Mouse (Mus musculus) mesoderm, embryonic 11.5 days (tissue): ENCODE data around the gene Naaladl2.
"Not testable (repeated sequence)": the region's sequence is repeated elsewhere in the genome, so short reads cannot be mapped to it uniquely, and the experiment has no call there.

Source experiments
- DNase-seq: peaks from one replicate; pipeline ENCODE4 v3.0.0-alpha.2; 2012; ENCODE audit warnings: low read depth, low spot score

Naaladl2 gene

DNA sequence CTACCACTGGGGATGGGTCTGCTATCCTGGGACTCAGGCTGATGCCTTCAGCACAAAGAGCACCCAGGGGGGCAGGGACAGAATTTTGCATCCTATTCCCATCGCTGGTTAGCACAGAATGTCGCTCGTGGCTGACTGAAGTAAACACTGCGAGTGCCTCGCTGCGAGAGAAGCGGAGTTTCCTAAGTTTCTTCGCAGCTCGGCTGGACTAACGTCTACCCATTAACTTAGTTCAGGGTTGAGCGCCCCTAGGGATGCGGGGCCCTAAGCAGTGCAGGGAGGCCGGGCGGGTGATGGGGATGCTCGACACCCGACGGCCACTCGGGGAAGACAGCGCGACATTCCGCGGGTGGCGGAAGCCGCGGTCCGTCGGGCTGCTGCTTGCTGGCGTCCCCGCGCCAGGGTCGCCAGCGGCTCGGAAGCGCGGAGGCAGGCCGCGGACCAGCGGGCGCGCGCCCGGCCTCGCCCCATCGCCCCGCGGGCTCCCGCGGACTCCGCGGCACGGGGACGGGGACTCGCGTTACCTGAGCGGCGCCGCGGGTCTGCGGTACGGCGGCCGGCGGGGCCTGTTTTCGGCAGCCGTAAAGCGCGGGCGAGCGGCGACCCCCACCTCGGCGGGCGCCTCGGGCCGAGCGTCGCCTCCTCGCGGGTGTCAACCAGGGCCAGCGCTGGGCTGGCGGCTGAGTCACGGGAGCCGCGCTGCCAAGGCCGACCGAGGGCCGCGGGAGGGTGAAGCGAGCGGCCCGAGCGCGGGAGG is at the start of gene Naaladl2:
Gene Naaladl2, minus strand, starts transcription at position 707 of the 757 bp plus-strand sequence.
- DNase-seq: peak; percentile 70

DNA sequence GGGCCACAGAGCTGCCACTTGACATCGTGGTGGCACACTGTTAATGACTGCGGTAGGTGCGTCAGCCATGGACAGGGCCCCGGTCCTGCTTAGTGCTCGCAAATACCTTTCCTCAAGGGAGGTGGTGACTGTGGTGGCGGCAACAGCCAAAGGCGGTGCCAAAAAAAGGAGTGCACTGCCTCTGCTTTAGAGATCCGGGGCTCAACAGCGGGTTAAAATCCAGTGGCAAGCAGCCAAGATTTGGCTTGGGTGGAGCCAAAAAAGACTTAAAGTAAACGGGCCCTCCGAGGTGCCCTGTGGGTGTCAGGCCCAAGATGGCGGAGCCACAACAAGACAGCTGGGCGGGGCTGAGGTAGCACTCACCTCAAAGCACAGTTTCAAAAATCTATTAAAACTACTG is 7.7 kb upstream of the Naaladl2 start:
- no peak for DNase-seq

DNA sequence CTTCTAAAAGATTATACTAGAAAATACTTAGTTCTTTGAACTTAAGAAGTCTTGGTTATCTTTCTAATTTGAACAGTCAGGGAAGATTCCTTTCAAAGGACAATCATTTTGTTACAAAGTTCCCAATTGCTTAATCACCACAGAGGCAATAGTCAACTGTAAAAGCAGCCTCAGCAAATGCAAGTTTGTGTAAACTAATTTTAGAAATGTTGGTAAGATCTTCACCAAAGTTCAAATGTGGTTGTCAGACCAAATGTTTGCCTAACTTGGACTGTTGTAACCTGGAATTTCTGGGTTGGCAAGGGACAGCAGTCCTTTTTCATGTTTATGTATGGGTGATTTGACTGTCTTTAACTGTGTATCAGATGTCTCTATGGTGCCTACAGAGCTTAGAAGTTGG is 3.2 kb upstream of the Naaladl2 start:
- no peak for DNase-seq

DNA sequence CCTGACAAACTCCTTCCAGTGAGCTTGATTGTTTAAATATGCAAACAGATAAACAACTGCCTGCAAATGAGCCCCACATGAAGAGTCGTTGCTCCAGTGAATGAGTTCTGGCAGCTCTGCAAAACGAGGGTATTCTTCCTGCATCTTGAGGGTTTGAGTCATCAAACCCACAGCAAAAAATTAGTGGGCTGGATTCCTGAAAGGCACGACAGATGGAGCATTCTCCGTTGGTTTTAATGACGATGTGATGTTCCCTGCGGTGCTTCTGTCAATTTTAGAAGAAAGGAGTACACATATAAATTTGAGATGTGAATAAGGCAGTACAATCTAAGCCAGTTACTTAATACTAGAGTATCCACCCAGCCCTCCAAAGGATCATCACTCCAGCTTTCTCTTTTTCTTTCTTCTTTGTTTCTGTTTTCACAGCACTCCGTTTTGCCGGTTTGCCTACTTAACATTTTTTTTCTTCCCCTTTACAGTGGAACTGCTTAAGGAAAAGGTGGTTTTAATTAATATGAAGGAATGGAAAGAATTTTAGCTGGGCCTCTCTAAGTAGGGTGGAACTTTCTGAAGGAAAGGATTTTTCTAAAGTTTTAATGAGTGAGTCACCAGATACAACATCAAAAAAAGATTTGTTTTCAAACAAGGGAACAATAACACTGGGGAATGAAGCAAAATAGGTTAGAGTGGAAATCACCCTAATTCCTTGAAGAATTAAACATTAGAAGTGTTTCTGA is 1.1 kb upstream of the Naaladl2 start:
- no peak for DNase-seq

DNA sequence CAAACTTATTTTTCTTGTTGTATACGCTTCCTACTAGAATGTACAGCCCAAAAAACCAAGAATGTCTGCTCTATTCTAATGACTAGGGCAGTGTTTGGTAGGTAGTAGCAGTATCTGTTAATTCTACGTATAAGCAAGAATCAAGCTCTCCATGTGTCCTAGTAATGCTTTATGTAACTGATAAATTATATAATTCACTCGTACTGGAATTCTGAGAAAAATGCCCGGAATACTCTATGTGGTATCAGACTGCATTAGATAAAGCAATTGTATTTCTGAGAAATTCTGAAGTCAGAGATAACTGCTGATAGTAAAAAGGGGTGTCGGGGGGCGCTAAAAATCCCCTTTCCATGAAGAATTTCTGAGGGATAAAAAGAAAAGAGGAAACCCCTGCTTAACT is 950 bp downstream of the Naaladl2 start:
- no peak for DNase-seq

DNA sequence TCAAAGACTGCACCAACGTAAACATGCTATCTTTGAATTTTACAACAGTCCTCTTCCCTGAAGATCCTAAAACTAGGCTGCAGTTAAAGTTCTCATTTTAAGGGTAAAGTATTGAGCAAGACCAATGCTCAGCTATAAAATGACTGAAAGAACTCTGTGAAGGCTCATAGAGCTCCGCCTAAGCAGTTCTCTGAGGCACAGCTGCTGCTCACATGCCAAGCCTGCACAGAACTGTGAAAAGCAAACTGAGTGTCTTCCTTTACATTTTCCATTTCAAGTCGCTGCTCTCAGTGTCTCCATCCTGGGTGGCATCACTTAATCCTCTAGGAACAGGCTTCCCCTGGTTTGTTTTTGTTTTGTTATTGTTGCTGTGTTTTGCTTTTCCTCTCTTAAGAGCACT is 12.2 kb downstream of the Naaladl2 start:
- no peak for DNase-seq

DNA sequence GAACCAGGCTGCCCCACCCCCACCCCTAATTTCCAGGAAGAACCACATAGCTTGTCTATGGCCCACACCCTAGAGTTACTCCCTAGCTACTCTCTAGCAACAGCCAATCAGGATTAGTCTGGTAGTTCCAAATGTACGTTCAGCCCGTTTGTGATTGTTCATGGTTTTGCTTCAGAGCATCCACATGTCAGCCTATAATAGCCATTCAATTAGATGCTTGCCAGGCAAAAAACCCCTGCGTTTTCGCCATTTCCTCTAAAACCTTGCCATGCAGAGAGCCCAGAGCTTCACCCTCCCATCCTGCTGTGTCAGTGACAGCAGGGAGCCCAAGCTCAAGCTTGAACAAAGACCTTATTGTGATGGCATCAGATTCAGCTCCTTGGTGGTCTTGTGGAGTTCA is 16.2 kb downstream of the Naaladl2 start:
- peak; percentile 58 for DNase-seq

DNA sequence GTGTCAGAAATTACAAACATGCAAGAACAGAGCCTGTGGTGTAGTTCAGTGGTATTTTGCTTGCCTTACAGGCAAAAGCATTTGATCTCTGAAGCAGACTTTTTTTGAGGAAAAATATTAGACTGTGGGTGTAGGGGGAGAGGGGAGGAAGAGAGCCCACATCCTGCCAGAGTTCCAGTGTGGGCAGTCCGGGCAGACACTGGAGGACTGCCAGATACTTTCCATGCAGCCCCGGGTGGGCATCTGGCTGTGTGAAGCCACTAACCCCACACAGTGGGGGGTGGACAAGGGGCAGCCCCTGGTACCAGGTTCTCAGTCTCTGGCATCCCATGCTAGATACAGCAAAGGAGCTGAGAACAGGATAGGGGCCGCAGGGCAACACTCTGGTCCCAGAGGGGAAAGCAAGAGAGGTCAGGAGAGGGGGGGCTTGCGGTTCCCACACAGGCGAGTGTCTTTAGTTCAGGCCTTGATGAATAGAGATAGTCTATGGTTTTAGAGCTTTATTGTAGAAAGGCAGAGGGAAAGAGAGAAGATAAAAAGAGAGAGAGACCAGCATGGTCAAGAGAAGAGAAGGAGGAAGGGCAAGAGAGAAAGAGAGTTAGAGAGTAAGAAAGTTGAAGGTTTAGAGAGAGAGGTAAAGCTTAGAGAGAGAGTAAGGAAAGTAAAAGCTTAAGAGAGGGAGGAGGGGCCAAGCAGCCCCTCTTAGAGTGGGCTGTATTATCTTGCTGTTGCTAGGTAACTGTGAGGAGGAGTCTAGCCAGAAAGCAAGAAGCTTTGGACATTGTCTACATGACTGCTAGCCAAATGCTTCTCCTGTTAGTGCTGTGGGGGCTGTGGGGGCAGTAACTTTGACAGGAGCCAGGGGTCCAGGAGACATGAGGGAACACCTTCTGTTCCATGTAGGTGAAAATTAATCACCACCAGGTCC is 18.9 kb downstream of the Naaladl2 start:
- DNase-seq: no peak

DNA sequence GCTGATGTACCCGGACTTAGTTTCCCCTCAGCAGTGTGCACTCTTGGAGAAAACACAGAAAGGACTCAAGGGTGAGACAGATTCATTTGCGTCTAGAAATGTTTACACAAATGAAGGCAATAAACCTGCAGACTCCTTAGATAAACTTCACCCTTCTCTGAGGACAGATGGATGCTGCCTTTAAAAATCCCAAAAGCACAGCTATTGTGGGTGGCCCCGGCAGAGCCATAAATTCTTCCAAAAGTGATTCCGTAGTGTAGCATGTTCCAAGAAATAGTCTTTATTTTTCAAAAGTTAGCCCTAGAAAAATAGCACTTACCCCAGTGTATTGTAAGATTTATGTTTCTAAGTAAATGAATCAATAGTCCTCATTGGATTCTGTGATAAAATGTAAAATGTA is 31.0 kb downstream of the Naaladl2 start:
- DNase-seq: no peak

DNA sequence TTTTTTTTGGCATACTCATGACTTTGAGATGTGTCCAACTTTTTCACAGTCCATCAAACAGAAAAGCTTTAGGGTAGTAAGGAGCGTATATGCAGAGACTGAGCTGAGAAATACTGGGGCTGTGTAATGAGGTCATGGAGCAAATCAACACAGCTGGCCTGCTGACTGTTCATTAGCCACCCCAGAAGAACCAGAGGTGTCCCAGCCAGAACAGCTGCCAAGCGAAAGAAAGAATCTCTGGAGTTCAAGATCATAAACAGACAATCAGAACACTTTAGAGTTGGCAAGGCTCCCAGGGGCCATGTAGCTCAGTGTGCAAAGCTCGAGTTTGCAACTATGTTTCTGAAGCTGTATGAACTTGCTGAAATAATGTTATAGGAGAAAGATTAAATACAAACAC is 35.1 kb downstream of the Naaladl2 start:
- no peak for DNase-seq

DNA sequence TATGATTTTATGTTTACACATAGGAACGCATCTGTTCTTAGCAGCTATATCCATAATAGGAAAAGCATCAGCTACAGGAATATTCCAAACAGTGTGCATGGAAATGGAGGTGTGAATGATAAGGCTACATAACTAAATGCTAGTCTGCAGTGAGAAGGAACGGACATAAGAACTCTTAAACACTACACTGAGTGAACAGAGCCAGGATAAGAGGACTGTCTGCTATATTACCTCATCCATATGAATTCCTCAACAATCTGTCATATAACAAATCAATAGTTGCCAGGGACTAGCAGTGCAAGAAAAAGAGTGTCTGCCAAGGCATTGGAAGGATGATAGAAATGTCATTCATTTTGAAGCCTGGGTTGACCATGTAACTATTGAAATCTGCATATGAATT is 51.1 kb downstream of the Naaladl2 start:
- no peak for DNase-seq

DNA sequence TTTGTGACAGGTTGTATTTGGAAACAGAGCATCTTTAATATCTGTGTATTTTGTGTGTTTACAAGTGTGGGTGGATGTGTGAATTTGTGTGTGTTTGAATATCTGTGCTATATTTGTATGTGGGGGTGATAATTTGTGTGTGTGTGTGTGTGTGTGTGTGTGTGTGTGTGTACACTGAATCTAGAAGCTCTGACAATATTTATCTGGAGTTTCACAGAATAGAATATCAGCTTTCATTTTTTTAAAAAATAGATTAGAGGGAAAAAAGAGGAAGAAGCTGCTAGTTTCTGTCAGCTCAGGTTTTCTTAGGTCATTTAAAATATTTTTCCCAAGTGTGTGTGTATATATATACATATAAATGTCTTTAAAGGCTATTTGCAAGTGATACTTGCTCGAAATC is 68.3 kb downstream of the Naaladl2 start:
- no peak for DNase-seq

DNA sequence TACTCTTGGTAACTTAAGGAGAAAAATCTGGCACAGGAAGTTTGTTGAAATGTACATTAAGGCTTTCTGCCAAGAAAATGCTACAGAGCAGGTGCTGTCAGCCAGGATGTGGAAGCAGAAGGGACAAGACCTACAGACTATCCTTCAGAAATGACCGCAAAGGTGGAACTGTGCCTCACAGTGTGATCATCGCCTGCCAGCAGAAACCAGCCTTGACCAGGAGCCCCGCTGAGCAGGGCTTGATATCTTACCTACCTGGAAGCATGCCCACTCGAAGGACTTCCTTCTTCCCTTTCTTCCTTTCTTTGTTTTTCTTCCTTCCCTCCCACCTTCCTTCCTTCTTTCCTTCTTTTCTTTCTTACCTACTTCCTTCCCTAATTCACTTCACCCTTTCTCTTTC is 69.8 kb downstream of the Naaladl2 start:
- DNase-seq: no peak

DNA sequence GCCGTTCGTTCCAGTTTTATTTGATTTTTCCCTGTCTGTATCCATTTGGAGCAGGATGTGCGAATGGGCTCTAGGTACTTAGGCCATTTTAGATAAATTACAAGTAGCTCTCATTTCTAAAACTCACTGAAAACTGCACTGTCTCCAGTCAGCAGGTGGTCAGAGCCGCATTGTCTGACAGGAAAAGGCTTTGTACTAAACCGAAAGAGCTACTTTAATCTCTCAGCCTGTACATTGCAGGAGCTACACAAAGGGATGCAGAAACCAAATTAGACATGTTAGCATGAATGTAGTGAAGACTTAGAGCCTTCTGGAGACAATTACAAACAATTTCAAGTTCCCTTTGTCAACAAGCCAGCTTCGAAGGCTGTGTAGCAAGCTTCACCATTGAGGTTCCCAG is 70.2 kb downstream of the Naaladl2 start:
- DNase-seq: no peak

DNA sequence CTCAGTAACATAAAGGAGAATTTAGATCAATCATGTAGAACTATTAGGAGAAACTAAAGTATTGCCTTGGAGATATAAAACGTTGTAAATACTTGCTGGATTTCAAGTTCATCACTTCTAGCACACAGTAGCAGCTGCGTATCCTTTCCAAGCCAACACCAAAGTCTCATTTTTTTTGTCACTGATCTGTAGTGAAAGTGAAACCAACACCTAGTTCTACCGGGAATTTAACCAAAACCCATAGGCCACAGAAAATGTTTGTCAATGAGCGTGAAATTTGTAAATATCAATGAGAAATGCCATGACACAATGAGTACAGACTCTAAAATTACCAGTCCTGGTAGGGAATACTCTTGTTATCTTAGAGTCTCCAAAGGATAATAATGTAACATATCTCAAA is 80.8 kb downstream of the Naaladl2 start:
- no peak for DNase-seq

DNA sequence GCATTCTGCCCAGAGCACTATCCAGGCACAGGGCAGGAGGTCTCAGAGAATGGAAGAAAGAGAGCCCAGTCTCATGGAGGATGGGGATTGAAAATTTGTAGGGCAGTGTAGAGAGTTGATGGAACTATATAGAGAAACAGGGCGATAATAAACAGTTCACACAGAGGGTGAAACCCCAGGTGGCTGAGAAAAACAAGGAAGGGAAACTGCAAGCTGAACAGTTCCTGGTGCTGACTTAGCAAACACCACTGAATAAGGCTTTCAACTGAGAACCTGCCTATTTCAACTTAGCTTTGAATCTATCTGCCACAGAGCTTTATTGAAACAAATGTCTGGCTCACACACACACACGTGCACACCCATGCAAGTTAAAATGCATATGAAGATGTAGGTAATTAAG is 91.1 kb downstream of the Naaladl2 start:
- no peak for DNase-seq

DNA sequence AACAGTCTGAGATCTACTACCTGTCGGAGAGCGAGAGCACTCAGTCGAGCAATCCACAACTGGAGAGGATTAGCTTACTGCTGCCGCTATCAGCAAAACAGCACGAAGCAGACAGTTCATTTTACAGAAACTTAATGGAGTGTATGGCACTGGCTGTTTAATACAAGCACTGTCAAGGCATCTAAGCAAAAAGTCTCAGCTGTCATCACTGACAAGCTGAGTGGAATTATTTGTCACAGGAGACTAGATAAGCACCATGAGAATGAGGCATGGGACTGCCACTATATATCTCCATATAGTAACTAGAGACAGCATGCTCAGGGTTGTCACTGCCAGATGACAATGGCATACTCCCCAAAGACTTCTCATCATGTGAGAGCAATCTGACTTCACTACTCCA is 124.1 kb downstream of the Naaladl2 start:
- peak; percentile 8 for DNase-seq

DNA sequence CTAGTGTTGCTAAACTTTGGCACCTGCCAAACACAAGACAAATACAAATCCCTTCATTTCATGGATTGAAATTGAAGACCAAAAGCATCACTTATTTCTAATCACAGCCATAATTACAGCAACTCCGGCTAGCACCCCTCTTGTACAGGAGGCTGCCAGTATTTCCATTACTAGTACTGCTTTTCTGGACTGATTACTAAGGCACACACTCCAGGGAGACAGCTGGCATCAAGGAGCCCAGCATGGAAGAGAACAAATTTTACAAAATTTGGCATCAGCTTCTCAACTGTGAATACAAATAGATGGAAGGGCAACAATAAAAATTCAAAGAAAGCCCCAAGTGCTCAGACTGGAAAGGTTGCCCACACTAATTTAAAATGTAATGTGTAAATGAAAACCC is 133.3 kb downstream of the Naaladl2 start:
- no peak for DNase-seq

DNA sequence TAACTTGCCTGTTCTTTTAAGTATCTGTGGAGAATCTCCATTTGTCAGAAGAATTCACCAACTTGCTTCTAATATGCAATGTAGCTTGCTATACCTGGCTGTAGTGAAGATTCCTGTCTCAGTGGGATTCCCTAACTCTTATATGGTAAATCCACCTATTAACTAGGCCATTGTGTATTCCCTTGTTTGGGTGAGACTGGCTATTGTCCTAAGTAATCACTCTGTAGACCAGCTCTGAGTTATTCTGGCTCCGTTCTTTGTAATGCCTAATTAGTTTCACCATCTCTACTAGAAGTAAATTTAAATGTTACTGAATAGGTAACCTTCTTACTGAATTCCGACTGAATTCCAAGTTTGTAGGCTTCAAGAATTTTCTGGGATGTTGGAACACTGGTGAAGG is 137.3 kb downstream of the Naaladl2 start:
- not testable (repeated sequence) for DNase-seq

DNA sequence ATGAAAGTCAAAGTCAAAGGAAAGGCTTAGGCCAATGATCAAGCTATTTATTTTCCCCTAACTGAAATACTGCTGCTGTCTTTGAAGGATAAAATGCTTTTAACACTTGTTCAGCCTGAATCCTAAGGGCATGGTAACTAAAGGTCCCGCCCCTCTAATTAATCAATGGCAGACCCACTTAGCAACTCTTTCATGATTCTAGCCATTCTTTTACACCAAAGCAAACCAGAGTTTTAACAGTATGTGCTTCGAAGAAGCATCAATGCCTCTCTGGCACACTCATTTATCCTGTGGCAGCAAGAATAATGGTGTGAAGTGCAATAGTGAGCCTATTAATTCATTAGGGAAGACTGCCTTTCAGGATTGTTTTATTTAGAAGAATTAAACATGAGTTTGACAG is 151.5 kb downstream of the Naaladl2 start:
- peak; percentile 24 for DNase-seq

DNA sequence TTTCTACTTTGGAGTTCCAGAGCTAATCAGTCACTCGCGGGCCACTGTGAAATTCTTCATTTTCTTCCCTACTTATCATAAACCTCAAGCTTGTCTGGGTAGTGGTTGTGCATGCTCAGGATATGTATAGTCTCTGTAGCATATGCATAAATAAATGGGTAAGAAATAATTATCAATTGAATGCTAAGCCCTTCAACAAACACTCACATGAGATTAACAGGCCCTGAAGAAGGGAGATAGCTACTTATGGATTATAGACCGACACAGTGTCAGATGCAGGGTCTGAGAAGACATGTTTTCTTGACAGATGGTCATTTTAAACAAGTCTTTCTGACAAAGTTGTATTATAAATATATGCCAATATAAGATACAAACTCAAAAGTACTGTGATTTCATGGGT is 152.0 kb downstream of the Naaladl2 start:
- no peak for DNase-seq

DNA sequence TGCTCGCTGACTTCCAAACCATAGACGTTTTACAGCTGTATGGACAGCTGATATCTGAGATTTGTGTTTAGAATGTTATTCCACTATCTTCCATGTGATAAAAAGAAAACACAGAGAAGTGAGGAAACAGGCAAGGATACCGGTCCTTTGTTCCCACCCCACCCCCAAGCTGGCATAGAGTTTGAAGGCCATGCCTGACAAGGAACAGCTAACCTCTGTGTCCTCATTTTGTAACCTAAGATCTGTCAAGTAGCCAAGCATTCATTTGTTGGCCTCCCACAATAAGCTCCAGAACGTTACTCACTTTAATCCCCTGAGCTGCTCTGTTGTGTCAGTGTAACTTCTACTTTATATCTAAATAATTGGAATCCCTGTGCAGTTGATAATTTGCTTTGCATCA is 161.9 kb downstream of the Naaladl2 start:
- no peak for DNase-seq
